ENCODE assay signal across 12 mouse cellular contexts in genomic region chr16:95815966-95816365, GRCm38 (mm10).
"Had no signal": no experiment of that assay in that cellular context is flagged by ENCODE, and none has a peak within 500 bp of the region (broad histone marks: within the 10 kb centered on the region; RNA-seq: fewer than 3 reads in every experiment).

No protein-coding gene starts in this region.

- H3K4me3 ChIP-seq: limb, embryonic 13.5 days; liver, embryonic 15.5 days; midbrain, embryonic 12.5 days; neural tube, embryonic 15.5 days had no signal

- H3K4me2 ChIP-seq: limb, embryonic 13.5 days; liver, embryonic 11.5 days; liver, embryonic 15.5 days; lung, embryonic 14.5 days; midbrain, embryonic 12.5 days; neural tube, embryonic 15.5 days had no signal

- H3K36me3 ChIP-seq: limb, embryonic 13.5 days; liver, embryonic 15.5 days; midbrain, embryonic 12.5 days; neural tube, embryonic 15.5 days had no signal

- ATAC-seq: midbrain, embryonic 16.5 days had no signal

- DNase-seq: kidney, adult 11 months; kidney, adult 9 months; kidney, postnatal 36 days; layer of hippocampus, adult 9-11 months; lung, embryonic 14.5 days had no signal

- H3K27ac ChIP-seq: kidney, postnatal 0 days; limb, embryonic 13.5 days; liver, embryonic 15.5 days; midbrain, embryonic 12.5 days; neural tube, embryonic 15.5 days had no signal

- H3K4me1 ChIP-seq: liver, embryonic 15.5 days; midbrain, embryonic 12.5 days had no signal

- H3K9ac ChIP-seq: limb, embryonic 13.5 days; liver, embryonic 15.5 days; lung, embryonic 14.5 days; midbrain, embryonic 12.5 days; neural tube, embryonic 15.5 days had no signal

- H3K27me3 ChIP-seq: limb, embryonic 13.5 days; liver, embryonic 15.5 days; midbrain, embryonic 12.5 days; neural tube, embryonic 15.5 days had no signal

- H3K9me3 ChIP-seq: liver, embryonic 15.5 days; neural tube, embryonic 15.5 days had no signal
